Mouse (Mus musculus) mouse embryonic stem cell (cell line): ENCODE data around the gene Hcn2.

ENCODE experiments used
- in situ Hi-C, 2 experiments: fragments of 300-500 bp; cut with MboI; formaldehyde crosslinking; loops; 1 replicate in 1 of 2; 3 replicates in 1 of 2; pipeline ENCODE4 v1.14.3; 2019 to 2020; ENCODE audit warnings: low sequenced_read_pairs in 2 of 2, low pct_unique_long_range_greater_than_20kb in 1 of 2, mixed read lengths in 1 of 2; ENCODE audit not compliant: unreplicated experiment in 1 of 2

The Hcn2 gene

GRCm38 (mm10) chr10:79704065-79704969 is 12.1 kb upstream of the Hcn2 start, which contains the start of gene Bsg:
Gene Bsg, plus strand, starts transcription at chr10:79704491.
- in situ Hi-C loops = no loop called here

GRCm38 (mm10) chr10:79704970-79705360 is 11.5 kb upstream of the Hcn2 start:
- in situ Hi-C loops = no loop called here

GRCm38 (mm10) chr10:79705951-79706350 is 10.5 kb upstream of the Hcn2 start:
- in situ Hi-C loops = no loop called here

- in situ Hi-C loops = no loop called here
These were observed 9.9 kb upstream of the Hcn2 start for GRCm38 (mm10) chr10:79706406-79707094.

GRCm38 (mm10) chr10:79707162-79707561 is 9.3 kb upstream of the Hcn2 start:
- in situ Hi-C loops = no loop called here

- in situ Hi-C loops = no loop called here
These were observed 8.7 kb upstream of the Hcn2 start for GRCm38 (mm10) chr10:79707759-79708158.

GRCm38 (mm10) chr10:79708668-79709067 is 7.8 kb upstream of the Hcn2 start:
- in situ Hi-C loops = no loop called here

GRCm38 (mm10) chr10:79709307-79709706 is 7.1 kb upstream of the Hcn2 start:
- in situ Hi-C loops = no loop called here

GRCm38 (mm10) chr10:79712029-79712428 is 4.4 kb upstream of the Hcn2 start:
- in situ Hi-C loops = no loop called here

GRCm38 (mm10) chr10:79712499-79713126 is 3.8 kb upstream of the Hcn2 start:
- in situ Hi-C loops = no loop called here

- in situ Hi-C loops = no loop called here
These were observed 3.3 kb upstream of the Hcn2 start for GRCm38 (mm10) chr10:79713163-79713562.

- in situ Hi-C loops = no loop called here
These were observed 1.4 kb upstream of the Hcn2 start for GRCm38 (mm10) chr10:79714996-79715395.

GRCm38 (mm10) chr10:79716988-79717355 is 538 bp downstream of the Hcn2 start:
- in situ Hi-C loops = no loop called here

- in situ Hi-C loops = no loop called here
These were observed 1.4 kb downstream of the Hcn2 start for GRCm38 (mm10) chr10:79717640-79718357.

GRCm38 (mm10) chr10:79721089-79721488 is 4.7 kb downstream of the Hcn2 start:
- in situ Hi-C loops = no loop called here

GRCm38 (mm10) chr10:79723047-79723446 is 6.6 kb downstream of the Hcn2 start:
- in situ Hi-C loops = no loop called here

- in situ Hi-C loops = no loop called here
These were observed 7.3 kb downstream of the Hcn2 start for GRCm38 (mm10) chr10:79723692-79724091.

- in situ Hi-C loops = no loop called here
These were observed 9.7 kb downstream of the Hcn2 start for GRCm38 (mm10) chr10:79726090-79726489.
